Mouse (Mus musculus): ENCODE data around the gene A130010J15Rik. TPM values are rescaled to one million over a fixed set of nuclear protein-coding genes. Genes with fewer than 3 reads are reported as not detected.

The A130010J15Rik gene
- total and polyA plus RNA-seq, 2 experiments: 3.5 to 8.1 TPM

GRCm38 (mm10) chr1:193169228-193169627 lies 1.4 kb downstream of the A130010J15Rik start:
- WGBS: 90% methylated on average over 7 of the region's 7 CpGs

GRCm38 (mm10) chr1:193169856-193170255 lies 2.0 kb downstream of the A130010J15Rik start:
- H3K4me3 ChIP-seq (ENCODE audit: insufficient read depth, low read depth, low read length): no peak overlapping the region

More at GRCm38 (mm10) chr1:193169228-193169627, 1.4 kb downstream of the A130010J15Rik start:
- DNase-seq (ENCODE audit: extremely low read depth, low read depth, low spot score): no peak
- peaks cover 51% of the 10 kb centered on the region for H3K36me3 ChIP-seq (ENCODE audit: control insufficient read depth, insufficient read depth, low read length)
- no peak overlapping the region for H3K4me3 ChIP-seq (ENCODE audit: insufficient read depth, low read depth, low read length)
- no peak overlapping the region for H3K27ac ChIP-seq (replicated peaks; ENCODE audit: insufficient read depth, low read depth, low read length)
- no peaks in the 10 kb centered on the region for H3K27me3 ChIP-seq (ENCODE audit: control insufficient read depth, insufficient read depth, low read length)
- H3K4me1 ChIP-seq (ENCODE audit: control insufficient read depth, insufficient read depth, low read length): peaks cover 13% of the 10 kb centered on the region
- no peak overlapping the region for H3K9ac ChIP-seq (ENCODE audit: low read depth, low read length)
- peaks cover under 1% of the 10 kb centered on the region; the same call in 1 of the 2 replicates for H3K79me2 ChIP-seq (ENCODE audit: control insufficient read depth, insufficient read depth, low read length)
- TF ChIP-seq POLR2A (IDR thresholded peaks at IDR 0.05; ENCODE audit: extremely low read depth, insufficient read depth, low read length) (no peak), CTCF (IDR thresholded peaks at IDR 0.05; ENCODE audit: low read depth, low read length) (no peak)

GRCm38 (mm10) chr1:193172991-193173809 lies 5.4 kb downstream of the A130010J15Rik start:
- Histone ChIP-seq H3K27ac (replicated peaks; ENCODE audit: insufficient read depth, low read depth, low read length) (peak overlapping the region; percentile 87), H3K79me2 (ENCODE audit: control insufficient read depth, insufficient read depth, low read length) (peaks cover 4% of the 10 kb centered on the region; the same call in 1 of the 2 replicates), H3K4me3 (ENCODE audit: insufficient read depth, low read depth, low read length) (peak overlapping the region; percentile 69), H3K9ac (ENCODE audit: low read depth, low read length) (peak overlapping the region; percentile 84), H3K27me3 (ENCODE audit: control insufficient read depth, insufficient read depth, low read length) (no peaks in the 10 kb centered on the region), H3K36me3 (ENCODE audit: control insufficient read depth, insufficient read depth, low read length) (peaks cover 20% of the 10 kb centered on the region), H3K4me1 (ENCODE audit: control insufficient read depth, insufficient read depth, low read length) (peaks cover 25% of the 10 kb centered on the region)
- TF ChIP-seq POLR2A (IDR thresholded peaks at IDR 0.05; ENCODE audit: extremely low read depth, insufficient read depth, low read length): peak; percentile 92
- TF ChIP-seq CTCF (IDR thresholded peaks at IDR 0.05; ENCODE audit: low read depth, low read length): no peak
- peak; percentile 98 for DNase-seq (ENCODE audit: extremely low read depth, low read depth, low spot score)
- WGBS: under 1% methylated on average over 48 of the region's 48 CpGs

More at GRCm38 (mm10) chr1:193169856-193170255, 2.0 kb downstream of the A130010J15Rik start:
- Histone ChIP-seq H3K27ac (replicated peaks; ENCODE audit: insufficient read depth, low read depth, low read length) (no peak overlapping the region), H3K9ac (ENCODE audit: low read depth, low read length) (no peak overlapping the region), H3K4me1 (ENCODE audit: control insufficient read depth, insufficient read depth, low read length) (peaks cover 20% of the 10 kb centered on the region), H3K27me3 (ENCODE audit: control insufficient read depth, insufficient read depth, low read length) (no peaks in the 10 kb centered on the region), H3K79me2 (ENCODE audit: control insufficient read depth, insufficient read depth, low read length) (peaks cover 4% of the 10 kb centered on the region; the same call in 1 of the 2 replicates), H3K36me3 (ENCODE audit: control insufficient read depth, insufficient read depth, low read length) (peaks cover 48% of the 10 kb centered on the region)
- 16% methylated on average over 2 of the region's 2 CpGs for WGBS
- DNase-seq (ENCODE audit: extremely low read depth, low read depth, low spot score): peak; percentile 88
- TF ChIP-seq CTCF (IDR thresholded peaks at IDR 0.05; ENCODE audit: low read depth, low read length): no peak
- no peak for TF ChIP-seq POLR2A (IDR thresholded peaks at IDR 0.05; ENCODE audit: extremely low read depth, insufficient read depth, low read length)

- H3K4me3 ChIP-seq (ENCODE audit: insufficient read depth, low read depth, low read length): peak overlapping the region; percentile 69
- WGBS: 8% methylated on average over 9 of the region's 9 CpGs
- no peaks in the 10 kb centered on the region for H3K27me3 ChIP-seq (ENCODE audit: control insufficient read depth, insufficient read depth, low read length)
- TF ChIP-seq CTCF (IDR thresholded peaks at IDR 0.05; ENCODE audit: low read depth, low read length) (no peak), POLR2A (IDR thresholded peaks at IDR 0.05; ENCODE audit: extremely low read depth, insufficient read depth, low read length) (no peak)
- peak overlapping the region; percentile 84 for H3K9ac ChIP-seq (ENCODE audit: low read depth, low read length)
- H3K27ac ChIP-seq (replicated peaks; ENCODE audit: insufficient read depth, low read depth, low read length): peak overlapping the region; percentile 87
- no peak for DNase-seq (ENCODE audit: extremely low read depth, low read depth, low spot score)
- peaks cover 16% of the 10 kb centered on the region for H3K36me3 ChIP-seq (ENCODE audit: control insufficient read depth, insufficient read depth, low read length)
- peaks cover 26% of the 10 kb centered on the region for H3K4me1 ChIP-seq (ENCODE audit: control insufficient read depth, insufficient read depth, low read length)
- H3K79me2 ChIP-seq (ENCODE audit: control insufficient read depth, insufficient read depth, low read length): peaks cover 4% of the 10 kb centered on the region; the same call in 1 of the 2 replicates
Measured at GRCm38 (mm10) chr1:193173810-193174129, 5.9 kb downstream of the A130010J15Rik start.

- peak overlapping the region; percentile 87 for H3K27ac ChIP-seq (replicated peaks; ENCODE audit: insufficient read depth, low read depth, low read length)
- WGBS: 63% methylated on average over 13 of the region's 13 CpGs
- peaks cover 26% of the 10 kb centered on the region for H3K4me1 ChIP-seq (ENCODE audit: control insufficient read depth, insufficient read depth, low read length)
- peaks cover 4% of the 10 kb centered on the region; the same call in 1 of the 2 replicates for H3K79me2 ChIP-seq (ENCODE audit: control insufficient read depth, insufficient read depth, low read length)
- peak overlapping the region; percentile 84 for H3K9ac ChIP-seq (ENCODE audit: low read depth, low read length)
- H3K4me3 ChIP-seq (ENCODE audit: insufficient read depth, low read depth, low read length): peak overlapping the region; percentile 69
- TF ChIP-seq CTCF (IDR thresholded peaks at IDR 0.05; ENCODE audit: low read depth, low read length) (no peak), POLR2A (IDR thresholded peaks at IDR 0.05; ENCODE audit: extremely low read depth, insufficient read depth, low read length) (no peak)
- DNase-seq (ENCODE audit: extremely low read depth, low read depth, low spot score): no peak
- H3K27me3 ChIP-seq (ENCODE audit: control insufficient read depth, insufficient read depth, low read length): no peaks in the 10 kb centered on the region
- H3K36me3 ChIP-seq (ENCODE audit: control insufficient read depth, insufficient read depth, low read length): peaks cover 11% of the 10 kb centered on the region
Measured at GRCm38 (mm10) chr1:193174143-193174733, 6.4 kb downstream of the A130010J15Rik start.

Data from liver, adult 2 months (tissue).